Mouse (Mus musculus): Measurements from ENCODE around the gene Fam160b1. TPM values are rescaled to one million over a fixed set of nuclear protein-coding genes. Genes with fewer than 3 reads are reported as not detected.

The Fam160b1 gene
- total and polyA plus RNA-seq, 2 experiments from 2014 or later = 7.8 to 16.3 TPM

- ATAC-seq (ENCODE audit: insufficient read depth, low read depth) (0 out of 2 replicates have a peak, but pooled peaks have one; percentile 34), DNase-seq (ENCODE audit: low spot score) (no peak)
- Histone ChIP-seq H3K4me3 (ENCODE audit: low read depth, low read length) (no peak overlapping the region), H3K9ac (replicated peaks; ENCODE audit: low read depth, low read length) (no peak overlapping the region), H3K36me3 (replicated peaks; ENCODE audit: control insufficient read depth, insufficient read depth, low read length) (peaks cover 34% of the 10 kb centered on the region), H3K9me3 (replicated peaks; ENCODE audit: control insufficient read depth, low read length) (no peaks in the 10 kb centered on the region), H3K27ac (ENCODE audit: low read depth) (peak overlapping the region; percentile 85), H3K4me2 (ENCODE audit: low read depth, low read length) (no peak overlapping the region), H3K4me1 (ENCODE audit: control insufficient read depth, insufficient read depth) (peaks cover 57% of the 10 kb centered on the region), H3K27me3 (ENCODE audit: control insufficient read depth, insufficient read depth, low read length) (no peaks in the 10 kb centered on the region)
- 39% methylated on average over 4 of the region's 4 CpGs for WGBS
- TF ChIP-seq EP300 (IDR thresholded peaks at IDR 0.05; ENCODE audit: low read depth) = no peak
- no peak for TF ChIP-seq CTCF (IDR thresholded peaks at IDR 0.05; ENCODE audit: low read depth)
These were observed 6.7 kb downstream of the Fam160b1 start for GRCm38 (mm10) chr19:57367201-57367600.

GRCm38 (mm10) chr19:57367849-57368387 is 7.4 kb downstream of the Fam160b1 start:
- WGBS = 52% methylated on average over 11 of the region's 11 CpGs
- Histone ChIP-seq H3K4me1 (ENCODE audit: control insufficient read depth, insufficient read depth) (peaks cover 51% of the 10 kb centered on the region), H3K36me3 (replicated peaks; ENCODE audit: control insufficient read depth, insufficient read depth, low read length) (peaks cover 41% of the 10 kb centered on the region), H3K4me2 (ENCODE audit: low read depth, low read length) (no peak overlapping the region), H3K4me3 (ENCODE audit: low read depth, low read length) (no peak overlapping the region), H3K9me3 (replicated peaks; ENCODE audit: control insufficient read depth, low read length) (no peaks in the 10 kb centered on the region), H3K9ac (replicated peaks; ENCODE audit: low read depth, low read length) (no peak overlapping the region), H3K27ac (ENCODE audit: low read depth) (peak overlapping the region; percentile 85), H3K27me3 (ENCODE audit: control insufficient read depth, insufficient read depth, low read length) (no peaks in the 10 kb centered on the region)
- ATAC-seq (ENCODE audit: insufficient read depth, low read depth) (no peak), DNase-seq (ENCODE audit: low spot score) (no peak)
- TF ChIP-seq CTCF (IDR thresholded peaks at IDR 0.05; ENCODE audit: low read depth) (no peak), EP300 (IDR thresholded peaks at IDR 0.05; ENCODE audit: low read depth) (no peak)

DNA sequence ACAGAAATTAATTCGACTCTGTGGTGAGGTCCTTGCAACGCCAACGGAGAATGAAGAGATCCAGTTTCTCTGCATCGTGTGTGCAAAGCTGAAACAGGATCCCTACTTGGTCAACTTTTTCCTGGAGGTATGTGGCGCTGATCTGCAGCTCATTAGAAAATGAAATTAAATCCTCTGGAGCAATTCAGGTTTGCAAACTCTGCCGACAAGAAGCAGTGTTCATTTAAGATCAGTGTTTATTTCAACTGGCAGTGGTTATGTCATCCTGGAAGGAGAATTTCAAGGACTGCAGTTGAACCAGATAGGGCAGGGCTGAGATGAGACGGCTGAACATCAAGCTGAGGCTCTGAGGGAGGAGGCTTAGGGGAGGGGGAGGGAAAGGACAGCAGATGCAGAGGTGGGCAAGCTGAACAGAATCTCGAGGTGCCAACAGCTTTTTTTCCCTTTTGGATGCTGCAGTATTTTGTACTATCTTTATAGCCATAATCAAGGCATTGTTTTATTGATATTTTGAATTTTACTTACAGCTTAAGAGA is 12.9 kb downstream of the Fam160b1 start:
- WGBS = 71% methylated on average over 8 of the region's 8 CpGs
- H3K9me3 ChIP-seq (replicated peaks; ENCODE audit: control insufficient read depth, low read length) = no peaks in the 10 kb centered on the region
- no peak overlapping the region for H3K9ac ChIP-seq (replicated peaks; ENCODE audit: low read depth, low read length)
- H3K4me1 ChIP-seq (ENCODE audit: control insufficient read depth, insufficient read depth) = no peaks in the 10 kb centered on the region
- no peak for TF ChIP-seq CTCF (IDR thresholded peaks at IDR 0.05; ENCODE audit: low read depth)
- TF ChIP-seq EP300 (IDR thresholded peaks at IDR 0.05; ENCODE audit: low read depth) = no peak
- no peak overlapping the region for H3K4me3 ChIP-seq (ENCODE audit: low read depth, low read length)
- no peak overlapping the region for H3K4me2 ChIP-seq (ENCODE audit: low read depth, low read length)
- peaks cover 92% of the 10 kb centered on the region for H3K36me3 ChIP-seq (replicated peaks; ENCODE audit: control insufficient read depth, insufficient read depth, low read length)
- H3K27ac ChIP-seq (ENCODE audit: low read depth) = no peak overlapping the region
- H3K27me3 ChIP-seq (ENCODE audit: control insufficient read depth, insufficient read depth, low read length) = no peaks in the 10 kb centered on the region
- no peak for ATAC-seq (ENCODE audit: insufficient read depth, low read depth)
- no peak for DNase-seq (ENCODE audit: low spot score)

DNA sequence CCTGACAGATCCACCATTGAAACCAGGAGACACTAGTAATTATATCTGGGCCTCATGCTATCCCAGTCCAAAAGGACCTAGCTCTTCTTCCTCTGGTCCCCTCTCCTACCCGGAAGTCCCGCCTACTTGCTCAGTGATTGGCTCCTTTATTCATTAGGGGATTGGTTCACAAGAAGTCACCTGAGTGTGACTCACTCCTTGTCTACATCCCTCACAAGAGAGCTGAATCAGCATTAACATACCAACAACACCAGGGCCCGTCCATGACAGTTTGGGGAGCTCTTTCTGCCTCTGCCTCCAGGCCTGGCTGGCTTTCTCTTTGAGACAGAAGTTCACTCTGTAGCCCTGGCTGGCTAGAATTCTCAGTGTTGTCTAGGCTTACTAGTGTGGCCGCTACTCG is 14.7 kb downstream of the Fam160b1 start:
- peaks cover 91% of the 10 kb centered on the region for H3K36me3 ChIP-seq (replicated peaks; ENCODE audit: control insufficient read depth, insufficient read depth, low read length)
- no peak overlapping the region for H3K9ac ChIP-seq (replicated peaks; ENCODE audit: low read depth, low read length)

GRCm38 (mm10) chr19:57375746-57376145 is 15.3 kb downstream of the Fam160b1 start:
- H3K36me3 ChIP-seq (replicated peaks; ENCODE audit: control insufficient read depth, insufficient read depth, low read length) = peaks cover 95% of the 10 kb centered on the region
- WGBS = 89% methylated on average over 11 of the region's 11 CpGs
- no peak for DNase-seq (ENCODE audit: low spot score)

More for the DNA sequence above, 14.7 kb downstream of the Fam160b1 start:
- TF ChIP-seq CTCF (IDR thresholded peaks at IDR 0.05; ENCODE audit: low read depth) (no peak), EP300 (IDR thresholded peaks at IDR 0.05; ENCODE audit: low read depth) (no peak)
- Histone ChIP-seq H3K27me3 (ENCODE audit: control insufficient read depth, insufficient read depth, low read length) (no peaks in the 10 kb centered on the region), H3K4me1 (ENCODE audit: control insufficient read depth, insufficient read depth) (no peaks in the 10 kb centered on the region), H3K4me3 (ENCODE audit: low read depth, low read length) (no peak overlapping the region), H3K4me2 (ENCODE audit: low read depth, low read length) (no peak overlapping the region), H3K9me3 (replicated peaks; ENCODE audit: control insufficient read depth, low read length) (no peaks in the 10 kb centered on the region), H3K27ac (ENCODE audit: low read depth) (no peak overlapping the region)
- DNase-seq (ENCODE audit: low spot score) = no peak
- ATAC-seq (ENCODE audit: insufficient read depth, low read depth) = no peak
- 88% methylated on average over 5 of the region's 5 CpGs for WGBS

More at GRCm38 (mm10) chr19:57375746-57376145, 15.3 kb downstream of the Fam160b1 start:
- H3K4me1 ChIP-seq (ENCODE audit: control insufficient read depth, insufficient read depth) = no peaks in the 10 kb centered on the region
- no peaks in the 10 kb centered on the region for H3K9me3 ChIP-seq (replicated peaks; ENCODE audit: control insufficient read depth, low read length)
- H3K4me2 ChIP-seq (ENCODE audit: low read depth, low read length) = no peak overlapping the region
- H3K27me3 ChIP-seq (ENCODE audit: control insufficient read depth, insufficient read depth, low read length) = no peaks in the 10 kb centered on the region
- no peak overlapping the region; the same call in 1 of the 2 replicates for H3K9ac ChIP-seq (replicated peaks; ENCODE audit: low read depth, low read length)
- H3K4me3 ChIP-seq (ENCODE audit: low read depth, low read length) = no peak overlapping the region
- H3K27ac ChIP-seq (ENCODE audit: low read depth) = no peak overlapping the region
- no peak for ATAC-seq (ENCODE audit: insufficient read depth, low read depth)
- TF ChIP-seq CTCF (IDR thresholded peaks at IDR 0.05; ENCODE audit: low read depth) (no peak), EP300 (IDR thresholded peaks at IDR 0.05; ENCODE audit: low read depth) (no peak)
